Mouse (Mus musculus) embryonic fibroblast, embryonic 13.5 days (primary cell): ENCODE measurements around the gene Syde2.

Source experiments
- CTCF ChIP-seq: IDR thresholded peaks from 2 replicates; pipeline ENCODE4 v1.5.1; 2011; ENCODE audit warnings: mild to moderate bottlenecking, control low read depth, low read length, moderate library complexity, borderline replicate concordance; ENCODE audit not compliant: insufficient read depth
- POLR2A ChIP-seq: IDR thresholded peaks from 2 replicates; pipeline ENCODE4 v1.6.1; 2011; ENCODE audit warnings: low read depth, mild to moderate bottlenecking, control low read depth, low read length, moderate library complexity

- no peak for TF ChIP-seq CTCF
- no peak for TF ChIP-seq POLR2A
Measured at GRCm38 (mm10) chr3:145945904-145946303, 41.8 kb upstream of the Syde2 start.
